Mouse (Mus musculus) embryo, embryonic 10 days (tissue): ENCODE results near the gene Ppp1r10.
"Not testable (repeated sequence)": the region's sequence is repeated elsewhere in the genome, so short reads cannot be mapped to it uniquely, and the experiment has no call there.

Experiments
- DNase-seq: peaks from one replicate; pipeline ENCODE4 v3.0.0-alpha.2; 2015; ENCODE audit warnings: low spot score

Gene Ppp1r10

DNA sequence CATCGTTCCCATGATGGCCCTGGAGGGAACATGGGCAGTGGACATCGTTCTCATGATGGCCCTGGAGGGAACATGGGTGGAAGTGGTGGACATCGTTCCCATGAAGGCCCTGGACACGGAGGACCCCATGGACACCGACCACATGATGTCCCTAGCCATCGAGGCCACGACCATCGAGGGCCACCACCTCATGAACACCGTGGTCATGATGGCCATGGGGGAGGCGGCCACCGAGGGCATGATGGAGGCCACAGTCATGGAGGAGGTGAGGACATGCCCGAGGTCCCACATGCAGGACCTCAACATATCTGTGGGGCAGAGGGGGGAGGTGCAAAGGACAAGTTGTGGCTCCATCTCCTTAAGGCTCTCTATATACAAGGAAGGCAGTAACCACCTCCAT is 14.4 kb downstream of the Ppp1r10 start:
- no peak for DNase-seq

- DNase-seq: no peak
Observed at GRCm38 (mm10) chr17:35932608-35933007, 16.4 kb downstream of the Ppp1r10 start.

GRCm38 (mm10) chr17:35935763-35936162 is 19.5 kb downstream of the Ppp1r10 start:
- not testable (repeated sequence) for DNase-seq

DNA sequence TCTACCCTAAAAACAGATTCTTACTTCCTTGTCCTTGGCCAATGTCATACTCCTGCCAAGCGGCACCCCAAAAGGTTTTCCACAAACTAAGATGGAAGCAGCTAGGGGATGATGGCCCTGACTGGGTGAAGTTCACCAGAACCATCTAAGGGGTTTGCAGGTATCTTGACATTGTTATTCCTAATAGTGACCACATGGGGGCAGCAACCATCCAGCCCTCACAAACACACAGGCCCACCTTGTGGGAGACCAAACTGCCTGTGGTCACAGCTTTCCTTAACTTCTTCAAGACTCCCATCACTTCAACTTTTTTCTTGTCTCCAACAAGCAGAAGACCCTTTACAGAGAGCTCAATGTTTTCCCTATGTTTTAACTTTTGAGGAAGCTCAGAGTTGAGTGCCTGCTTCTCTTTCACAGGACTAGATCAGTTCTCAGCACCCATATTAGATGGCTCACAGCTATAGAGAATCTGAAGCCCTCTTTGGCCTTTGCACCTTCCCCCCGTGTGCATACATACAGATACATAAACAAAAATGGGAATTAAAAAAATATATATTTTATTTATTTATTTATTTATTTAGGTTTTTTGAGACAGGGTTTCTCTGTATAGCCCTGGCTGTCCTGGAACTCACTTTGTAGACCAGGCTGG is 21.6 kb downstream of the Ppp1r10 start:
- peak; percentile 79 for DNase-seq

DNA sequence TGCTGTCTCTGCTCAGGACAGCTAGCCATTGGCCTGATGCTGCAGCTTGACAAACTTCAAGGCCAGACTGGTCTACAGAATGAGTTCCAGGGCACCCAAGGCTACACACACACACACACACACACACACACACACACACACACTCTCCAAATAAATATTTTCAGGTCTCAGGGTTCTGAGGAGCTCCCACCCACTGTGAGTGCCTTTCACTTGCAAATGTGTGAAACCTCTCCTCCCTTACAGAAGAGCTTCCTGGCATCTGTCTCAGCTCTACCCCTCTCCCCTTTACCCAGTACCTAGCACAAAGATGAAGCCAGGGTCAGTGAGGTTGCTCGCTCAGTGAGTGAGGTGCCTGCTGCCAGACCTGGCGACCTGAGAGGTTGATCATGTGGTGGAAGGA is 22.9 kb downstream of the Ppp1r10 start:
- no peak for DNase-seq

GRCm38 (mm10) chr17:35939941-35940340 is 23.7 kb downstream of the Ppp1r10 start:
- no peak for DNase-seq

- DNase-seq: not testable (repeated sequence)
Observed at GRCm38 (mm10) chr17:35950946-35951345, 34.7 kb downstream of the Ppp1r10 start.

GRCm38 (mm10) chr17:35952559-35952958 is 36.3 kb downstream of the Ppp1r10 start:
- not testable (repeated sequence) for DNase-seq

DNA sequence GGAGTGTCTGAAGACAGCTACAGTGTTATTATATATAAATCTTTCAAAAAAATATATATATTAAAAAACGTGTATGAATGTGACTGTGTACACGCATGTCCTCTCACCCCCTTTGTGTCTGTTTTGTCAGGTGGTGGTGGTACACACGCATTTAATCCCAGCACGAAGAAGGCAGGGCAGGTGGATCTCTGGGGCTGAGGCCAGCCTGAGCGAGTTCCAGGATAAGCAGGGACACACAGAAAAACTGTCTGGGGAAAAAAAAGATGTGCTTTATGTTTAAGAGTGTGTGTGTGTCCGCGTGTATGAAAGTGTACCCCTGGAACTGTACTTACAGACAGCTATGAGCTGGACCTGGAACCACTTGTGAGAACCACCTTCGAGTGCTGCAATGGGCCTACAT is 38.4 kb downstream of the Ppp1r10 start:
- no peak for DNase-seq

- no peak for DNase-seq
Observed at GRCm38 (mm10) chr17:35958533-35959223, 42.4 kb downstream of the Ppp1r10 start.

- DNase-seq: no peak
Observed at GRCm38 (mm10) chr17:35963279-35963678, 47.0 kb downstream of the Ppp1r10 start.

- no peak for DNase-seq
Observed at GRCm38 (mm10) chr17:35967621-35968020, 51.4 kb downstream of the Ppp1r10 start.

DNA sequence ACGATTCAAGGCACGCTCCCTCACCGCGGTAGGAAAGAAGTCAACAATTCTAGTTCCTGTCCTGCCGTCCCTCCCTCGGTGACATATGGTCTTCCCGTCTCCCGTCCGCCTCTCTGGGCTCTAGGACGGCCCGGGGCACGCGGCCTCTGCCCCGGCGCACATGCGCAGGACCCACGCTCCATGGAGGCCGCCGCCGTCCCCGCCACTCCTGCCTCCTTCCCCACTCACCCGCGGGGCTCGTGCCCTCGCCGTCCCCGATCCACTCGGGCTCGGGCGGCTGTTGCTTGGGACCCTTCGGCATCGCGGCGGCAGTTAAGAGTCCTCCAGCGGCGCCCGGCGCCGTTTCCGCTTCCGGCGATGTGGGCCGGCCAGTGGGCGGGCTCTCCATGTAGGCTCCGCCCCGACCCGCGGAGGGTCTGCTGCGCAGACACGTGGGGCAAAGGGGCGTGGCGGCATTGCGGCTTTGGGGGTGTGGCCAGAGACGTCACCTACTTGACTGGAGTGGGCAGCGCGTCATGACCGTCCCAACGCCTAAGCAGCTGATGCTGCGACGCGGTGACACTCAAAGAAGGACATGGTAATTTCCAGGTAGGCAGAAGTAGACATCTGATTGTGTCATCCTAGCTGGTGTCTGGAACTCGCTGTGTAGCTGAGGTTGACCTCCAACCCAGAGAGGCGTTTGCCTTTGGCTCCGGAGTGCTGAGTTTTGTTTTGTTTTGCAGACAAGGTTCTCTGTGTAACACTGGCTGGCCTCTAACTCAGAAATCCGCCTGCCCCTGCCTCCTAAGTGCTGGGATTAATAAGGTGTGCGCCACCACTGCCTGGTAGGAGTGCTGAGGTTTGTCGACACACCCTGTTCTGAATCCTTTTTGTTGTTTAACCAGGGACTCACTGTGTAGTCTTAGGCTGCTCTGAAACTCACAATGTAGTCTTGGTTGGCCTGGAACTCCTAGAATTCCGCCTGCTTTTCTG is 53.5 kb downstream of the Ppp1r10 start, which contains the start of gene Abcf1:
Abcf1 (minus strand) TSS at position 344 of the 972 bp plus-strand sequence.
- DNase-seq: peak; percentile 99

DNA sequence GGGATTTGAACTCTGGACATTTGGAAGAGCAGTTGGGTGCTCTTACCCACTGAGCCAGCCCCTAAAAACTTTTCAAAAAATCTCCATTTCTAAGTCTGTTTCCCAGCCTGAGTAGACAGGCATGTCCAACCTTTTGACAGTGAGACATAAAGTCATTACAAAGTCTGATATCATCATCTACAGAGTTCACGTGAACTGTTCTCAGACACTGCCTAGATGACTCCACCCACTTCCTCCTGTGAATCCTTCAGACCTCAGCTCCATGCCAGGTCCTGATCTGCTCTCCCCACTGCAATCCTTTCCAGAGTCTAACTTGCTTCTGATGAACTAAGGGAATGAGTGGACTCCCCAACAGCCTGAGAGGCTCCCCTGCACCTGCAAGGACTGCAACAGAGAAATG is 55.9 kb downstream of the Ppp1r10 start:
- DNase-seq: no peak

- peak; percentile 92 for DNase-seq
Observed at GRCm38 (mm10) chr17:35978811-35979400, 62.7 kb downstream of the Ppp1r10 start.

DNA sequence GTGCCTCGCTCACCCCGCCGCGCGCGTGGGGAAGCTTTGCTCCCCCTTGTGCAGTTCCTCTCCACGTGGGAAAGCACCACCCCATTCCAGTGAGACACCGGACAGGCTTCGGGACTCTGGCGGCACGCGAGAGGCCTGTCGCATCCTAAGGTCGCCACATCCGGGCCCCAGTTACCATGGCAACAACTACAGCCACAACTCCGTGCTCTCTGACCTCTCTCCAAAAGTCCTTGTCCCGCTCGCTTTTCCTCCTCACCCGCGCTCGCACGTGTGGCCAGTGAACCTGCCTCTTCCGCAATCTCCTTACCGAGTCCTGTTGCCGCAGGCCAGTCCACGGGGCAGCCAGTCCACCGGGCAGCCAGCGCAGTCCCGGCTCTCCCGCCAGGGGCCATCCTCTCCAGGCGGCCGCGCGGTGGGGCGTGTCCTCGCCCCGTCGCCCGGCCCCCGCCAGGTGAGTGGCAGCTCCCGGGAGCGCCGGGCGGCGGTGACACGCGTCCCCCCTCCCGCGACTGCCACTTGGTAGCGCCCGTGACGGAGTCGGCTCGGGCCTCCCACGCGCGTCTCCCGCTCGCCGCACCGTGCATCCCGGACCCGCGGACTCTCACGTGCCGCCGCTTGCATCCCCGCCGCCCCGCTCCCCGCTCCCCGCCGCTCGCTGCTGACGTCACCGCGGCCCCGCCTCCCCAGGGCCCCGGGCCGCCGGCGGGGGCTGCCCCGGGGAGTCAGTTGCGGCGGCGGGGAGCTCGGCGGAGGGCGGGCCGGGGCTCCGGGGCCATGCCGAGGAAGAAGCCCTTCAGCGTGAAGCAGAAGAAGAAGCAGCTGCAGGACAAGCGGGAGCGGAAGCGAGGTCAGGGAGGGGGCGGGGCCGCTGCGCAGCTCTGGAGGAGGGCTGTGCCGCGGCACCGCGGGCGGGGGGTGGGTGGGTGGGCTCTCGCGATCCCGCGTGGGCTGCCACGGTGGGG is 63.4 kb downstream of the Ppp1r10 start, which contains the start of the genes Gnl1 and Prr3:
Gnl1 (plus strand) TSS at position 451 of the 962 bp plus-strand sequence.
Prr3 (minus strand) TSS at position 836 of the 962 bp plus-strand sequence.
- peak; percentile 96 for DNase-seq

- peak; percentile 50 for DNase-seq
Observed at GRCm38 (mm10) chr17:35980363-35980754, 64.1 kb downstream of the Ppp1r10 start.

GRCm38 (mm10) chr17:35981776-35982175 is 65.5 kb downstream of the Ppp1r10 start:
- DNase-seq: no peak
